Mouse (Mus musculus) cerebellum, postnatal 36 days (tissue): ENCODE data around the gene Pla2g6.
A peak's percentile ranks its signal among the peaks of the same experiment; 100 is the strongest.

Experiments
- DNase-seq, 2 experiments: peaks; one replicate each; pipeline ENCODE4 v3.0.0; 2021 to 2022; ENCODE audit warnings: mixed read lengths in 2 of 2

Gene Pla2g6

GRCm38 (mm10) chr15:79271124-79271746 is 57.0 kb downstream of the Pla2g6 start:
- DNase-seq: peak; percentile 22 to 38

GRCm38 (mm10) chr15:79270317-79271123 is 57.7 kb downstream of the Pla2g6 start:
- peak; percentile 37 to 44 for DNase-seq

- no peak for DNase-seq
Observed at GRCm38 (mm10) chr15:79268521-79268920, 59.7 kb downstream of the Pla2g6 start.

- no peak for DNase-seq
Observed at GRCm38 (mm10) chr15:79265384-79265783, 62.8 kb downstream of the Pla2g6 start.

GRCm38 (mm10) chr15:79263726-79264125 is 64.5 kb downstream of the Pla2g6 start:
- DNase-seq: no peak

GRCm38 (mm10) chr15:79262786-79263309 is 65.3 kb downstream of the Pla2g6 start:
- DNase-seq: no peak

- no peak for DNase-seq
Observed at GRCm38 (mm10) chr15:79262375-79262774, 65.8 kb downstream of the Pla2g6 start.

- no peak for DNase-seq
Observed at GRCm38 (mm10) chr15:79261757-79262156, 66.4 kb downstream of the Pla2g6 start.

GRCm38 (mm10) chr15:79261095-79261725 is 67.0 kb downstream of the Pla2g6 start:
- DNase-seq: no peak

GRCm38 (mm10) chr15:79258521-79258920 is 69.7 kb downstream of the Pla2g6 start:
- DNase-seq: no peak

GRCm38 (mm10) chr15:79254661-79255060 is 73.5 kb downstream of the Pla2g6 start, which contains the start of gene Slc16a8:
Gene Slc16a8, minus strand, starts transcription at chr15:79254761.
- no peak for DNase-seq

- DNase-seq: no peak
Observed at GRCm38 (mm10) chr15:79252580-79252979, 75.6 kb downstream of the Pla2g6 start.

GRCm38 (mm10) chr15:79251781-79252491 is 76.3 kb downstream of the Pla2g6 start:
- DNase-seq: peak; percentile 21 to 27

- no peak for DNase-seq
Observed at GRCm38 (mm10) chr15:79251168-79251567, 77.0 kb downstream of the Pla2g6 start.

- no peak for DNase-seq
Observed at GRCm38 (mm10) chr15:79250236-79250635, 78.0 kb downstream of the Pla2g6 start.

GRCm38 (mm10) chr15:79245321-79245720 is 82.9 kb downstream of the Pla2g6 start:
- no peak for DNase-seq

GRCm38 (mm10) chr15:79244071-79244893 is 83.9 kb downstream of the Pla2g6 start:
- no peak for DNase-seq

GRCm38 (mm10) chr15:79243234-79244042 is 84.8 kb downstream of the Pla2g6 start:
- DNase-seq: peak; percentile 93 to 97

GRCm38 (mm10) chr15:79242574-79243233 is 85.5 kb downstream of the Pla2g6 start:
- DNase-seq: no peak

- DNase-seq: no peak
Observed at GRCm38 (mm10) chr15:79238036-79238435, 90.2 kb downstream of the Pla2g6 start.
